Mouse (Mus musculus) limb, embryonic 13.5 days (tissue): ENCODE data around the gene Cstf3. TPM values are rescaled to one million over a fixed set of nuclear protein-coding genes. Genes with fewer than 3 reads are reported as not detected.

Experiments
- polyA plus RNA-seq: library from polyadenylated mRNA; unstranded; fragments of >200 nt; fragmentation: Nextera tagmentation; extraction: Ambion mirVana; gene quantifications from 2 replicates; pipeline ENCODE4 v1.2.1, GENCODE M21; 2015

Gene Cstf3
- polyA plus RNA-seq, 1 experiment from 2014 or later: 85.8 TPM

Other genes starting within 250 kb of the Cstf3 start
- gene D430041D05Rik, start 179.5 kb upstream of the Cstf3 start, polyA plus RNA-seq: 0.94 and 0.97 TPM in 2 replicates
- 13.9 and 14.1 TPM in 2 replicates for gene Hipk3, start 96.1 kb upstream of the Cstf3 start, polyA plus RNA-seq
- 66.1 and 69.4 TPM in 2 replicates for gene Tcp11l1, start 121.6 kb downstream of the Cstf3 start, polyA plus RNA-seq
- gene Pin1rt1, start 125.9 kb downstream of the Cstf3 start, polyA plus RNA-seq: 0.24 TPM in 1 of 2 replicates, not detected in the other
- gene Depdc7, start 152.4 kb downstream of the Cstf3 start, polyA plus RNA-seq: 5.2 and 5.3 TPM in 2 replicates
- gene Qser1, start 226.2 kb downstream of the Cstf3 start, polyA plus RNA-seq: 11.6 and 12.0 TPM in 2 replicates